ENCODE assay signal across 10 mouse cellular contexts in the genomic region with DNA sequence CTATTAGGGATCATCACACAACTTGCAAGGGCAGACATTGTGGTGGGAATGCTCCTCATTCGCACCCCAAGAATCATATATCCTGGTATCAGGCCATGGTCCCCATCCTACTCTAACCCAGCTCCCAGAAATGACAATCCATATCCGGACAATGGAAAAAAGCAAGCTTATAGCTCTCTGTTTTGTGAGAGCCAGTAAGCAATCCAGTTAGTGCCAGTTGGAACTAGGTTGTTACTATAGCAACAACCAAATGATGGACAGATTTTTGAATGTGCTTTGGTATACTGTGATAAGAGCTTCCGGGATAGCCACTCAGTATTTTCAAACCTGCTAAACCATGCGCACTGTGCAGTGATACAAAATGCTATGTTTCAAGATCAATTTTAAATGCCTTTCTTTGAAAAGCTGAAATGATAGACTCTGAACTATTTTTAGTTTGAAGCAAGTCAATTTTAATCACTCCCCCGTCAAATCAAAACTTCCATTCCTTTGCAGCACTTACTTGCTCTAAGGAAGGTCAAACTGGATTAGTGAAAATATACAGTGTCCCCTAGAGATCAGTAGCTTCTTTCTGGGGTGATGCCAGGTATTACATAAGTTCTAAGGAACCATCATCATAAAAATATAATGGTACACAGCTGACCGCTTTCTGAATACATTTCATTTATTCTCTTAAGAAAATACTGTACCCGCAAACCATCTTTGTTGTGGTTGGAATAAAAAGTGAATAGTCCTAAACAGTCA.
DNase-seq lines count a peak whose midpoint lies in the region; ATAC-seq and TF ChIP-seq lines count a peak whose summit lies in the region.
"Had no signal": no experiment of that assay in that cellular context is flagged by ENCODE, and none has a peak within 500 bp of the region (broad histone marks: within the 10 kb centered on the region; RNA-seq: fewer than 3 reads in every experiment).

No protein-coding gene starts in this region.

- no peak for TF ChIP-seq CTCF in intestine, postnatal 0 days (IDR thresholded peaks at IDR 0.05; ENCODE audit: low read depth)

- H3K4me3 ChIP-seq in hindbrain, embryonic 11.5 days (ENCODE audit: low read depth, low read length), result no peak overlapping the region
- H3K4me3 ChIP-seq in intestine, postnatal 0 days (ENCODE audit: low read depth, low read length), result no peak overlapping the region

- no peaks in the 10 kb centered on the region for H3K4me1 ChIP-seq in hindbrain, embryonic 11.5 days (replicated peaks; ENCODE audit: control insufficient read depth, insufficient read depth, low read length)
- H3K4me1 ChIP-seq in intestine, postnatal 0 days (replicated peaks; ENCODE audit: control insufficient read depth, insufficient read depth, low read length), result no peaks in the 10 kb centered on the region

- H3K27ac ChIP-seq in hindbrain, embryonic 11.5 days (ENCODE audit: low read depth, low read length), result no peak overlapping the region
- H3K27ac ChIP-seq in intestine, postnatal 0 days (ENCODE audit: low read depth, low read length), result no peak overlapping the region

- intact Hi-C loops in left cerebral cortex, postnatal 36 days (cut with DNase I), result no loop called here
- intact Hi-C loops in heart, postnatal 10 days (cut with DNase I), result no loop called here

- H3K27me3 ChIP-seq in hindbrain, embryonic 11.5 days (ENCODE audit: control insufficient read depth, insufficient read depth, low read length), result no peaks in the 10 kb centered on the region
- no peaks in the 10 kb centered on the region for H3K27me3 ChIP-seq in intestine, postnatal 0 days (replicated peaks; ENCODE audit: control insufficient read depth, insufficient read depth, low read length)

- no peaks in the 10 kb centered on the region for H3K9me3 ChIP-seq in hindbrain, embryonic 11.5 days (ENCODE audit: control insufficient read depth, low read length)
- H3K9me3 ChIP-seq in intestine, postnatal 0 days (ENCODE audit: control insufficient read depth), result no peaks in the 10 kb centered on the region

- no peaks in the 10 kb centered on the region for H3K36me3 ChIP-seq in hindbrain, embryonic 11.5 days (ENCODE audit: control insufficient read depth, insufficient read depth, low read length)
- H3K36me3 ChIP-seq in intestine, postnatal 0 days (ENCODE audit: control insufficient read depth, insufficient read depth), result no peaks in the 10 kb centered on the region

- no peak overlapping the region for H3K9ac ChIP-seq in hindbrain, embryonic 11.5 days (ENCODE audit: low read depth, low read length)
- no peak overlapping the region for H3K9ac ChIP-seq in intestine, postnatal 0 days (ENCODE audit: low read depth, low read length)

- 86% methylated on average over 7 of the region's 7 CpGs for WGBS in hindbrain, embryonic 11.5 days
- WGBS in intestine, postnatal 0 days, result 89% methylated on average over 7 of the region's 7 CpGs

- DNase-seq in right cerebral cortex, adult 2 months (ENCODE audit: low spot score in 2 of 2), result peak; percentile 8 to 16
- DNase-seq in right cerebral cortex, postnatal 25 days, result no peak
- DNase-seq in hindbrain, embryonic 11.5 days (ENCODE audit: low spot score), result peak; percentile 5
- peak; percentile 4 to 5 for DNase-seq in left cerebral cortex, postnatal 36 days (ENCODE audit: low spot score in 2 of 2)
- no peak for DNase-seq in heart, postnatal 10 days
- DNase-seq in urinary bladder, postnatal 4 days (ENCODE audit: low spot score in 2 of 2), result no peak
- DNase-seq in kidney, postnatal 4 days, result no peak
- DNase-seq: heart, postnatal 14 days; liver had no signal

- peak; percentile 35 for ATAC-seq in hindbrain, embryonic 11.5 days (ENCODE audit: low FRiP score)
- no peak for ATAC-seq in intestine, postnatal 0 days

- H3K4me2 ChIP-seq in hindbrain, embryonic 11.5 days (replicated peaks; ENCODE audit: low read depth, low read length), result no peak overlapping the region
- H3K4me2 ChIP-seq in intestine, postnatal 0 days (replicated peaks; ENCODE audit: low read depth), result no peak overlapping the region

Comparison
In these comparisons a context has a peak if more than half of its experiments do, and no peak if none do; other contexts are left out.
1. DNase-seq: peak in right cerebral cortex, adult 2 months (2 of 2), hindbrain, embryonic 11.5 days (single experiment) and left cerebral cortex, postnatal 36 days (2 of 2); none in right cerebral cortex, postnatal 25 days (single experiment), heart, postnatal 10 days (0 of 2), urinary bladder, postnatal 4 days (0 of 2) and kidney, postnatal 4 days (0 of 2).